Mouse (Mus musculus): ENCODE data around the gene Adamtsl1.

Adamtsl1 gene

GRCm38 (mm10) chr4:86201766-86202165, 687.8 kb downstream of the Adamtsl1 start:
- no peak for DNase-seq (ENCODE audit: low spot score)

GRCm38 (mm10) chr4:86203288-86203687, 689.3 kb downstream of the Adamtsl1 start:
- no peak for DNase-seq (ENCODE audit: low spot score)

DNA sequence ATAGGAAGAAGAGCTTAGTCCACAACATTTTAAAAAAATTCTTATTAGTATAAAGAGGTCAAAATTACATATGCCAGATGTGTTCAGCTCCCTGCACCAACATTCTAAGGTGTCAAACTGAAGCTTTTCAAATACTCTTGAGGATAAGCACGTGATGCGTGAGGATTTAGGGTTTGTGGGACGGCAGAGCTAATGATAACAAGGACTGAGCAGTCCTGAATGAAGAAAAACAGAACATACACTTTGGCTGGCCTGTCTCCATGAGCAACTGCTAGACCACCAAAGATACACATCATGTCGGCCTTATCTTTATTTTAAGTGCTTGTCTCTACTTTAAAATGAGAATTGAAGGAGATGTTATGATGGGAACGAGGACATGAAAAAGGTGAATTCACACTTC, 710.9 kb downstream of the Adamtsl1 start:
- no peak for DNase-seq (ENCODE audit: low spot score)

DNA sequence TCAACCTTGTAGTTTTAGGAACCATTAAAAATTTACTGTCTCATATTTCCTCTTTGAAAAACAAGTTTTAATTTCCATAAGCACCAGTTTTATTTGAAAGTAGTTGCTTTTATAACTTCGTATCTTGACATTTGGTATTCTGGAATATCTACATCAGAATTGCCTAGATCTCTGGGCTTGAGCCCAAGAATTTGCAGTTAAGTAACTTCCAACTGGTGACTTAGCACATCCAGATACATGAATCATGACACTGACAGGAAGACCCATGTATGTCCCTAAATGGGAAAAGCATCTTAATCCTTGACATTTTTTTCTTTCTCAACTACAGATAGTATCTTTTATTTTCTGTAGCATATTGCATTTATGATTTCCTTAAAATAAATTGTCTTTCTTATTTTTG, 713.1 kb downstream of the Adamtsl1 start:
- DNase-seq (ENCODE audit: low spot score): no peak

- no peak for DNase-seq (ENCODE audit: low spot score)
Measured at GRCm38 (mm10) chr4:86233197-86233596, 719.2 kb downstream of the Adamtsl1 start.

DNA sequence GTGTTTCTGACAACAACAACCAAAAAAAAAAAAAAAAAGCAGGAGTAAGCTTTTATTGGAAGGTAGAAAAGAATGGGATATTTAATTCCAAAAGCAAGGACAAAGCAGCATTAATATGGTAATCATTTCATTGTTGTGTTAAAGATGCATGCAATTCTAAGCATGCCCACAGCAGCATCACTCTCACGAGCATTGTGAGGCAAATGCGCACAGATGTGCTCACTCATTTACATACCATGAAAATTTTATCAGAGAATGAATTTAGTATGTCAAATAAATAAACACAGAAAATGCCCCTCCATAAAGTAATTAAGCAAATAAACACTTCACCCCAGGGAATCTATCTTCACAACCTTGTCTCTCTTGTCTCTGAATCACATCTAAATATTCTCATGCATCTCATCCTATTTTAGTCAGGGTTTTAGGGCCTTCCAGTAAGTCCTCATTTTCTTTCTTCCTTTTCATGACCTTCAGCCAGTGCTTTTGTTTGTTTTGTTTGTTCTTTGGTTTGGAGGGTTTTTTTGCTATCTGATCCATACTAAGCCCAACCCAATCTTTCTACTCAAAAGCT, 728.0 kb downstream of the Adamtsl1 start:
- DNase-seq (ENCODE audit: low spot score): no peak

DNA sequence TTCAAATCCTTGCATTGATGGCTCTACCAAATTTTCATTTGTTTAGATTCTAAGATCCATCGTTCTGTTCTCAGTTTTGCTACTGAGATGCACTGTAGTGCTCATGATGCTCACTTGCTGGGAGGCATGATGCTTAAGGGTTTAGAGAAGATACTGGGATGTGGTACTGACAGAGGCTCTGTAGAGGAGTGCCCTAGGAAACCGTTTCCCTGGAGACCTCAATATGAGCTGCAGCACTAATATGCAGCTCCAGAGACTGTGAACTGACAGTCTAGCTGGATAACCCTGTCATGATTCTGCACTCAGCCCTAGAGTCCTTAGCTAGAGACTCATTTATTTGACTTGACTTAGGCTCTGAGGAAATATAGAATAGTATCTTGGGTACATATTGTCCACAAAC, 756.1 kb downstream of the Adamtsl1 start:
- DNase-seq (ENCODE audit: low spot score): no peak

- no peak for DNase-seq (ENCODE audit: low spot score)
Measured at GRCm38 (mm10) chr4:86273703-86274355, 759.9 kb downstream of the Adamtsl1 start.

GRCm38 (mm10) chr4:86274663-86275062, 760.7 kb downstream of the Adamtsl1 start:
- DNase-seq (ENCODE audit: low spot score): no peak

DNA sequence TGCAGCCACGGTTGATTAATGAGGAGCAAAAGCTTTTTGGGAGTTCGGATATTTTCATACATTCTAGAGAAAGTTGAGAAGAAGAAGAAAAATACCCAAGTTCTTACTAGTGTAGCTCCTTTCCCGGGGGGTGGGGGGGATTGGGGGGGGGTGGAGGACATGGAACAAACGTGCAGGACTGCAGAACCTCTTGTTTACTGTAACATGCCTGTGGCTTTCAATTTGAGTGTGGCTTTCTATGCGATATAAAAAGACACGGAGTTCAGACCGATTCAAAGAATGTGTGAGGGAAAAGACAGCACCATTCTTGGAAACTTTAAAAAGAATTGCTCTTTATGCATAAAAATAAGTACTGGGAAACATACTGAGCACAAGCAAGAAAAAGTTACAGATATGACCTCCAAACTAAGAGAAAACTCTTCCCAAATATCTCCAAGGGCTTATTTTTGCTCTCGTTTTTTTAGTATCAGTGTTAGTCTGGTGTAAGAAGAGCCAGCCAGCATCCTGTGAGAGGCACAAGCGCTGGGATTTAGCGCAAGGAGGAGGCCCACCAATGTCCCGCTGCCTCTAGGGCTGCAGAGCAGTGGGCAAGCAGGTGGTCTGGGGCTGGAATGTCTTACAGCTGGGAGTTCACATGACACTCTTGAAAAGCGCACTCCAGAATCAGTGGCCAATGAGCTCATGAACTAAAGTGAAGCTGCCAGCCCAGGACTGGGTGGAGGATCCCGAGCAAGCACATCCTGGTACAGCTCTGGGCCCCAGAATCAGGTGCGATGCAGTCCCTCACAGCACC, 762.2 kb downstream of the Adamtsl1 start:
- no peak for DNase-seq (ENCODE audit: low spot score)

- no peak for DNase-seq (ENCODE audit: low spot score)
Measured at GRCm38 (mm10) chr4:86278546-86278945, 764.6 kb downstream of the Adamtsl1 start.

DNA sequence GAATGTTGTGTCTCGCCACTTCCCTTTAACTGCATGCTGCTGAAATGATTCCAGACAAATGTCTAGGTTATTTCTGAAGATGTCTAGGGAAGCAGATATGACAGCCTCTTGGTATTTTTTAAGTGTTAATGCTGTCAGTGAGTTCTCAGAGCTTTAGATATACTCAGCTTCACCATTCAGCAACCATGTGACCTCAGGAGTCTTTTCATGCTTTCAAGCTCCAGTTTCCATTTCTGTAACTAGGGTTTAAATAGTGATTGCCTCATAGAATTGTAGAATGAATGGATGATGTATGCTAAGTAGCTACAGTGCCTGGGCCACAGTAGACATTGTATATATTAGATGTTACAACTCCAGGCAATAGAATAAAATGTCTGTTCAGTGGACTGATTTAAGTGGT, 772.6 kb downstream of the Adamtsl1 start:
- no peak for DNase-seq (ENCODE audit: low spot score)

DNA sequence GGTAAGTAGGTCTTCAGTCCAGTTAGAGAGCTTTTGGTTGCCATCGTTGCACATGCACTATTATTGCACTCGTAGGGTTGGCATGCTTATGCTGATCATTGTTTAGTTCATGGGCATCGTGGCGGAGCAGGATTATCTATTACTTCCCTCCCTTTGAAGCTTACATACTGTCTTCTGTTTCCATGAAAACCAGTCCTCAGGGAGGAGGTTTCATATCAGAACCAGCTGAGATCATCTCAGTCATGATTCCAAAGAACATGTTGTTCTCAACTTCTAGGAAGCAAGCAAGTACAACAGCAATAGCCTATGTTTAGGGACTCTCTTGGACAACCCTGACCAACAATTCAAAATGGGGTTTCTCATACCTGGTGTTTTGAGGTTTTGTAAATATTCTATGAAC, 774.3 kb downstream of the Adamtsl1 start:
- DNase-seq (ENCODE audit: low spot score): no peak

- no peak for DNase-seq (ENCODE audit: low spot score)
Measured at GRCm38 (mm10) chr4:86289511-86290273, 775.7 kb downstream of the Adamtsl1 start.

DNA sequence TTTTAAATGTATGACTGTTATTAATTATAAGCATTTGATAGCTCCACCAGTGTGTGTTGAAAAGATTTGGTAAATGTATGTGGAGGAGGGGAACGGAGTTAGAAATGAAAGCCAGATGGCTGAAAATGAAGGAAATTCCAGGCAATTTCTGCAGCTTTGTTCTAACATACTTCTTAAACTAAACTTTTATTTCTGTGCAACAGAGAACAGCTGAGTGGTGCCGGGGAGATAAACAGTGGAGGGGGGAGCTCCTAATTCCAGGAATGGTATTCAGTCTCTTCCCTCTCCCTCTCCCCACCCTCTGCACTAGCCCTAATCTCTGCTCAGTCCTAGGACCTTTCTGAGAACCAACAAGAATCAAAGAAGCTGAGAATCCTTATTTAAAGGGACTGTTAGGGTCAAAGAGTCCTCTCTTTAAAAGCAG, 780.9 kb downstream of the Adamtsl1 start:
- DNase-seq (ENCODE audit: low spot score): no peak

- DNase-seq (ENCODE audit: low spot score): no peak
Measured at GRCm38 (mm10) chr4:86301469-86301868, 787.5 kb downstream of the Adamtsl1 start.

- no peak for DNase-seq (ENCODE audit: low spot score)
Measured at GRCm38 (mm10) chr4:86302095-86302494, 788.1 kb downstream of the Adamtsl1 start.

DNA sequence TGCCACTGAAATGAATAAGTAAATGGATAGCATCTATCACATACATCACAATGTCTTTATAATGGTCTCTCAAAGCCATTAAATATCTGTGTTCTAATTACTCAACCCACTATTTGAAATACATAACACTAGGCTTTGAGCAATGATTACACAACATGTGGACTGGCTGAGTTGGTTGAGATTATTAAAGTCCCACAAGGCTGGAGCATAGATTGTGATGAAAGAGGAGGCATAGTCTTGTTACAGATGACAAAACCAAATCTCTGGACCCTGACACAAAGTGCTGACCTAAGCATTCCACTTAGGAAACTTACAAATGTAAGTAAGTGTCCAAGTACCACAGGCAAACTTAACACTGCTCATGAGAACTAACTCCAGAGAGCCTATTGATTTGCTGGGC, 792.8 kb downstream of the Adamtsl1 start:
- no peak for DNase-seq (ENCODE audit: low spot score)

GRCm38 (mm10) chr4:86309178-86309577, 795.2 kb downstream of the Adamtsl1 start:
- DNase-seq (ENCODE audit: low spot score): no peak

DNA sequence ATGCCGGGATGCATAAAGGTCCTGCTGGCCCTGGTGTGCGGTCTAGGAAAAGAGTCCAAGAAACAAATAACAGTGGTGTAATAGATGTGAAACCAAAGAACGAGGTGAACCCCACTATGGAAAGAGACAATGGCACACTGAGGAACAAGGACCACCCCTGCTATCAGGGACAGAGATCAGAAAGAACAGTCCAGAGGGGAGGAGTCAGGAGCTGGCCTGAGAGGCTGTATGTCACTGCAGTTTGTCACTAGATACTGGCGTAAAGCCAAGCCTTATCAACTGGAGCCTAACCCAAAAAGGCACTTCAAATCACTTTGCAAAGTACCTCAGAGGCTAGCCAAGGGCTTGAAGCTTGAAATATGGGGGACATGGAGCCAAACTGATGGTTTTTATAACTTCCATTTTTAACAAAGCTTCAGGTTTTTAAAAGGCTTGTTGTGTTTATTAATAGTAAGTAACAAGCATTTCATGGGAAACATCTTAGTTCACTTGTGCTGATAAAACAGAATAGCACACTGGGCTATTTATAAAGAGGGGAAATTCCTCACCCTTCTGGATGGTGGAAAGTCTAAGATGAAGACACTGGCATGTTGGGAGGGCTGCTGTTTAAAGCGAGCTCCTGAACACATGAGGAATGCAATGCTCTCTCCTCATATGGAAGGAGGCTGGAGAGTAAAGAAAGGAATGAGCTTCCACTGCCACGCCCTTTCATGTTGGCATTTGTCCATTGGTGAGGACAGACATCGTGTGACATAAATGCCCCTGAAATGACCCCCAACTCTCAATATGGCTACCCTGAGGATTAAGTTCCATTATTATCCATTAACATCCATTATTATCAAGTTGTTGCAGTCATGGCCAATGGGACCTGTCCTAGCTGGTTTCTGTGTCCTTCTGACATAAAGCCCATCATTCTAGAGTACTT, 797.1 kb downstream of the Adamtsl1 start:
- no peak for DNase-seq (ENCODE audit: low spot score)

DNA sequence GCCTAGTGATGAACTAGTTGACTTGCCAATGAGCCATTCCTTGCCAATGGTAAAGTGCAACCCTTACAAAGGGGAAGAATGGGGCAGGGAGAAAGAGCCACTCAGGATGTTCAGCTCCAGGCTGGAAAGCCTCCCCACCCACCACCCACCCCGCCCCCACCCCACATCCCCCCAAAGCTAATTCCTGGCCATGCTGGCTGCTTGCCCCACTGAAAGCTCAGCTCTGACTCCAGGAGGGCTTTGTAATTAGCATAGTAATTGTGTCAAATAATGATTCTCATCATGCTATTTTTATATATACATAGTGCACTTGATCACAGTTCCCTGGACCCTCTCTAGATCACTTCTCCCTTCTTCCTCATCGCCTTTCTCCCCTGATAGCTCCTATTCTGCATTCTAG, 798.4 kb downstream of the Adamtsl1 start:
- DNase-seq (ENCODE audit: low spot score): no peak
